Mouse (Mus musculus) embryonic facial prominence, embryonic 10.5 days (tissue): ENCODE data around the gene Arhgdib. TPM values are rescaled to one million over a fixed set of nuclear protein-coding genes. Genes with fewer than 3 reads are reported as not detected.
"Not testable (repeated sequence)": the region's sequence is repeated elsewhere in the genome, so short reads cannot be mapped to it uniquely, and the experiment has no call there.

Source experiments
- DNase-seq: peaks from one replicate; pipeline ENCODE4 v3.0.0-alpha.2; 2017; ENCODE audit warnings: low spot score
- H3K27ac ChIP-seq: fragments of 300-500 bp; sonication (generic); replicated peaks from 2 replicates; pipeline ENCODE4 v1.5.1; 2016; ENCODE audit warnings: mild to moderate bottlenecking
- H3K27me3 ChIP-seq: fragments of 300-500 bp; sonication (generic); replicated peaks from 2 replicates; pipeline ENCODE4 v1.6.1; 2016; ENCODE audit warnings: low read depth, mild to moderate bottlenecking; ENCODE audit not compliant: poor library complexity, severe bottlenecking
- H3K36me3 ChIP-seq: fragments of 300-500 bp; sonication (generic); replicated peaks from 2 replicates; pipeline ENCODE4 v1.6.1; 2016; ENCODE audit warnings: mild to moderate bottlenecking, moderate library complexity
- H3K4me1 ChIP-seq: fragments of 300-500 bp; sonication (generic); 2 replicates; pipeline ENCODE4 v1.6.1; 2016
- H3K4me3 ChIP-seq: fragments of 300-500 bp; sonication (generic); 2 replicates; pipeline ENCODE4 v1.5.1; 2016; ENCODE audit warnings: mild to moderate bottlenecking, moderate library complexity
- H3K9me3 ChIP-seq: fragments of 300-500 bp; sonication (generic); 2 replicates; pipeline ENCODE4 v1.6.1; 2016; ENCODE audit warnings: mild to moderate bottlenecking
- WGBS: fragments of 180-500 bp; shearing (Covaris S2); methylation state at CpG from one replicate; pipeline ENCODE4 v1.1.7; 2016; 5-methylcytosine and 5-hydroxymethylcytosine counted together
- polyA plus RNA-seq: library from polyadenylated mRNA; unstranded; fragments of >200 nt; fragmentation: Nextera tagmentation; extraction: Ambion mirVana; gene quantifications from 2 replicates; pipeline ENCODE4 v1.2.1, GENCODE M21; 2016

Gene Arhgdib
- 32.1 and 39.3 TPM in 2 replicates for polyA plus RNA-seq

GRCm38 (mm10) chr6:136941051-136942021 lies at the start of gene Arhgdib:
Gene Arhgdib (minus strand): TSS chr6:136941899.
- Histone ChIP-seq H3K36me3 (no peaks in the 10 kb centered on the region), H3K27me3 (no peaks in the 10 kb centered on the region), H3K4me1 (peaks cover 35% of the 10 kb centered on the region), H3K9me3 (no peaks in the 10 kb centered on the region), H3K27ac (peak within 1 kb of the TSS; percentile 84), H3K4me3 (peak within 1 kb of the TSS; percentile 23; the same call in 1 of the 2 replicates)
- DNase-seq = peak; percentile 57
- WGBS = 49% methylated on average over 12 of the region's 12 CpGs

GRCm38 (mm10) chr6:136990557-136990956 lies 48.9 kb upstream of the Arhgdib start:
- H3K4me1 ChIP-seq = peaks cover 10% of the 10 kb centered on the region; the same call in 1 of the 2 replicates
- H3K4me3 ChIP-seq = no peak overlapping the region
- H3K36me3 ChIP-seq = no peaks in the 10 kb centered on the region
- H3K27me3 ChIP-seq = no peaks in the 10 kb centered on the region
- DNase-seq = no peak
- H3K9me3 ChIP-seq = no peaks in the 10 kb centered on the region
- H3K27ac ChIP-seq = no peak overlapping the region
- 67% methylated on average over 8 of the region's 8 CpGs for WGBS

- H3K27me3 ChIP-seq = no peaks in the 10 kb centered on the region
- H3K9me3 ChIP-seq = no peaks in the 10 kb centered on the region
- peaks cover 10% of the 10 kb centered on the region; the same call in 1 of the 2 replicates for H3K4me1 ChIP-seq
- WGBS = 30% methylated on average over 11 of the region's 11 CpGs
- peak overlapping the region; percentile 21; the same call in 1 of the 2 replicates for H3K4me3 ChIP-seq
- no peak overlapping the region; the same call in 1 of the 2 replicates for H3K27ac ChIP-seq
- peak; percentile 15 for DNase-seq
- no peaks in the 10 kb centered on the region for H3K36me3 ChIP-seq
Observed at GRCm38 (mm10) chr6:136989824-136990497, 48.3 kb upstream of the Arhgdib start.

GRCm38 (mm10) chr6:136988536-136989060 lies 46.9 kb upstream of the Arhgdib start:
- Histone ChIP-seq H3K9me3 (no peaks in the 10 kb centered on the region), H3K36me3 (no peaks in the 10 kb centered on the region), H3K4me3 (no peak overlapping the region), H3K27ac (no peak overlapping the region), H3K4me1 (peaks cover 10% of the 10 kb centered on the region; the same call in 1 of the 2 replicates), H3K27me3 (no peaks in the 10 kb centered on the region)
- no peak for DNase-seq
- 86% methylated on average over 7 of the region's 7 CpGs for WGBS

- Histone ChIP-seq H3K36me3 (no peaks in the 10 kb centered on the region), H3K4me3 (no peak overlapping the region), H3K27me3 (no peaks in the 10 kb centered on the region), H3K9me3 (no peaks in the 10 kb centered on the region), H3K27ac (no peak overlapping the region), H3K4me1 (peaks cover 16% of the 10 kb centered on the region)
- no peak for DNase-seq
- WGBS = 62% methylated on average over 11 of the region's 11 CpGs
Observed at GRCm38 (mm10) chr6:136986718-136987117, 45.0 kb upstream of the Arhgdib start.

- no peaks in the 10 kb centered on the region for H3K27me3 ChIP-seq
- H3K36me3 ChIP-seq = no peaks in the 10 kb centered on the region
- DNase-seq = no peak
- H3K9me3 ChIP-seq = no peaks in the 10 kb centered on the region
- peaks cover 16% of the 10 kb centered on the region for H3K4me1 ChIP-seq
- no peak overlapping the region for H3K4me3 ChIP-seq
- H3K27ac ChIP-seq = no peak overlapping the region
- WGBS = 84% methylated on average over 13 of the region's 13 CpGs
Observed at GRCm38 (mm10) chr6:136986019-136986418, 44.3 kb upstream of the Arhgdib start.

GRCm38 (mm10) chr6:136983201-136983600 lies 41.5 kb upstream of the Arhgdib start:
- Histone ChIP-seq H3K27ac (no peak overlapping the region), H3K4me1 (peaks cover 18% of the 10 kb centered on the region), H3K9me3 (no peaks in the 10 kb centered on the region), H3K4me3 (no peak overlapping the region), H3K27me3 (no peaks in the 10 kb centered on the region), H3K36me3 (no peaks in the 10 kb centered on the region)
- DNase-seq = peak; percentile 29
- 47% methylated on average over 7 of the region's 7 CpGs for WGBS

GRCm38 (mm10) chr6:136982581-136982980 lies 40.9 kb upstream of the Arhgdib start:
- Histone ChIP-seq H3K36me3 (no peaks in the 10 kb centered on the region), H3K27me3 (no peaks in the 10 kb centered on the region), H3K27ac (no peak overlapping the region), H3K9me3 (no peaks in the 10 kb centered on the region), H3K4me1 (peaks cover 18% of the 10 kb centered on the region), H3K4me3 (no peak overlapping the region)
- WGBS = 87% methylated on average over 6 of the region's 6 CpGs
- DNase-seq = no peak

- H3K9me3 ChIP-seq = no peaks in the 10 kb centered on the region
- no peaks in the 10 kb centered on the region for H3K27me3 ChIP-seq
- H3K27ac ChIP-seq = peak overlapping the region; percentile 78
- H3K36me3 ChIP-seq = no peaks in the 10 kb centered on the region
- H3K4me1 ChIP-seq = peaks cover 14% of the 10 kb centered on the region
- peak; percentile 20 for DNase-seq
- 38% methylated on average over 3 of the region's 3 CpGs for WGBS
- no peak overlapping the region for H3K4me3 ChIP-seq
Observed at GRCm38 (mm10) chr6:136980331-136980746, 38.6 kb upstream of the Arhgdib start.

GRCm38 (mm10) chr6:136979274-136980082 lies 37.8 kb upstream of the Arhgdib start:
- Histone ChIP-seq H3K4me1 (peaks cover 14% of the 10 kb centered on the region), H3K27me3 (no peaks in the 10 kb centered on the region), H3K4me3 (no peak overlapping the region), H3K27ac (peak overlapping the region; percentile 78; the same call in 1 of the 2 replicates), H3K9me3 (no peaks in the 10 kb centered on the region), H3K36me3 (no peaks in the 10 kb centered on the region)
- no peak for DNase-seq
- 87% methylated on average over 23 of the region's 23 CpGs for WGBS

- not testable (repeated sequence) for H3K27me3 ChIP-seq, DNase-seq, H3K4me3 ChIP-seq, H3K9me3 ChIP-seq, H3K36me3 ChIP-seq, H3K27ac ChIP-seq, H3K4me1 ChIP-seq
- 49% methylated on average over 4 of the region's 4 CpGs for WGBS
Observed at GRCm38 (mm10) chr6:136968877-136969276, 27.2 kb upstream of the Arhgdib start.

- Histone ChIP-seq H3K4me3 (no peak overlapping the region), H3K36me3 (no peaks in the 10 kb centered on the region), H3K9me3 (no peaks in the 10 kb centered on the region), H3K27ac (no peak overlapping the region), H3K4me1 (no peaks in the 10 kb centered on the region), H3K27me3 (no peaks in the 10 kb centered on the region)
- no peak for DNase-seq
- WGBS = 68% methylated on average over 4 of the region's 4 CpGs
Observed at GRCm38 (mm10) chr6:136967466-136967865, 25.8 kb upstream of the Arhgdib start.
